In the genomic region with DNA sequence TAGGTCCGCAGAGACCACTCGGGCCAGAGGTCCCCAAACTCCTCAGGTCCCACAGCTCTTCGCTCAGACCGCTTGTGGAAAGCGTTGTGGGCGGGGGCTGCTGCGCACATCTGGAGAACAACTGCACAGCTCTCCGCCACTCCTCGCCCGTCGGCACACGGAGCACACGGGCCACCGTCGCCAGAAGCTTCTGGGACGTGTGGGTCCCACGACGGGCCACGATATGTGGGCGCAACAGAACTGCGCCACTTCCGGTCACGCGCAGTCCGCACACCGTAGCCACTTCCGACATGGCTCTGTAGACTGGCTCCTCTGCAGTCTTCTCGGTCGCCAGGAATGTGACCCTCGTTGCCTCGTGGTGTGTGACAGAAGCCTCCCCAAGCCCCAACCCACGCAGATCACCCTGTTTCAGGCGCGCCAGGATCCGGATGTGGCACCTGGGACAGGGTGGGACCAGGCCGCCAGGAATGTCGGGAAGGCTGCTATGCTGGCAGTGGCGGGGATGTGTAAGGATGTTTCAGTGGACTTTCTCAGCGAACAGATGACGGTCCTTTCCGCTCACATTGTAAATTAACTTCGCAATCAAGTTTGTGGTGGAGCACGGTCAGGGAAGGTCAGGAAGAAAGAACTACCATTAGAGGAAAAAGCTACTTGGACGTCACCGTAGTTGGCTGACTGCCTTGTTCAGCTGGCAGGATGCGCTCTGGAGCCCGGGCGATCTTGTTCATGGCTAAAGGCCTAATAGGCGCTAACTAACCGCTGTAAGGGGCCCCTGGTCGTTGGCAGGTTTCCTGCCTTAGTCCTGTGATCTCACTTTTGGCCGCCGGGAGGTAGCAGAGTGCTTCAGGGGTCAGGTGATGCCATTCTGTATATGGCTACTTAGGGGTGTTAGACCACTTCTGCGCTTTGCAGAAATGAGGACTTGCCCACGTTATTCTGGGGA, we compare ENCODE assay signal across 8 mouse cellular contexts. TPM values are rescaled to one million over a fixed set of nuclear protein-coding genes. Genes with fewer than 3 reads are reported as not detected.
DNase-seq lines count a peak whose midpoint lies in the region; ATAC-seq and TF ChIP-seq lines count a peak whose summit lies in the region.

No protein-coding gene starts in this region.

- 1% methylated on average over 55 of the region's 55 CpGs for WGBS in embryonic facial prominence, embryonic 10.5 days
- under 1% methylated on average over 55 of the region's 55 CpGs for WGBS in intestine, postnatal 0 days
- under 1% methylated on average over 54 of the region's 55 CpGs for WGBS in limb, embryonic 11.5 days
- under 1% methylated on average over 55 of the region's 55 CpGs for WGBS in midbrain, embryonic 13.5 days
- under 1% methylated on average over 55 of the region's 55 CpGs for WGBS in small intestine, adult 2 months

- H3K27me3 ChIP-seq in embryonic facial prominence, embryonic 10.5 days (replicated peaks; ENCODE audit: low read depth, poor library complexity, severe bottlenecking): no peaks in the 10 kb centered on the region
- H3K27me3 ChIP-seq in intestine, postnatal 0 days (replicated peaks; ENCODE audit: control insufficient read depth, insufficient read depth, low read length): no peaks in the 10 kb centered on the region
- no peaks in the 10 kb centered on the region for H3K27me3 ChIP-seq in limb, embryonic 11.5 days (ENCODE audit: control insufficient read depth, insufficient read depth, low read length)
- H3K27me3 ChIP-seq in midbrain, embryonic 13.5 days: no peaks in the 10 kb centered on the region
- H3K27me3 ChIP-seq in small intestine, adult 2 months (ENCODE audit: control insufficient read depth, insufficient read depth, low read length): no peaks in the 10 kb centered on the region

- peak; percentile 53; the same call in 1 of the 2 replicates for TF ChIP-seq POLR2A in small intestine, adult 2 months (IDR thresholded peaks at IDR 0.05; ENCODE audit: low read depth, low read length)

- peak; percentile 87 for DNase-seq in layer of hippocampus, adult 11-12 months (ENCODE audit: low spot score)
- DNase-seq in layer of hippocampus, adult 9-10 months (ENCODE audit: low spot score): no peak
- DNase-seq in embryonic facial prominence, embryonic 10.5 days (ENCODE audit: low spot score): peak; percentile 85
- DNase-seq in gastrocnemius, postnatal 4 days (ENCODE audit: low spot score in 2 of 2): peak; percentile 61 to 88
- peak; percentile 84 for DNase-seq in limb, embryonic 11.5 days (ENCODE audit: low spot score)

- ATAC-seq in intestine, postnatal 0 days: peak; percentile 85
- peak; percentile 79 for ATAC-seq in limb, embryonic 11.5 days (ENCODE audit: insufficient number of reproducible peaks, low FRiP score, low TSS enrichment, low read depth)
- peak; percentile 92 for ATAC-seq in midbrain, embryonic 13.5 days

- peak overlapping the region; percentile 94 for H3K4me2 ChIP-seq in intestine, postnatal 0 days (replicated peaks; ENCODE audit: low read depth)
- H3K4me2 ChIP-seq in limb, embryonic 11.5 days (ENCODE audit: low read depth, severe bottlenecking): peak overlapping the region; percentile 90
- H3K4me2 ChIP-seq in midbrain, embryonic 13.5 days (replicated peaks): peak overlapping the region; percentile 80

- TF ChIP-seq CTCF in intestine, postnatal 0 days (IDR thresholded peaks at IDR 0.05; ENCODE audit: low read depth): peak; percentile 85
- peak; percentile 65; the same call in 1 of the 2 replicates for TF ChIP-seq CTCF in small intestine, adult 2 months (IDR thresholded peaks at IDR 0.05; ENCODE audit: extremely low read depth, insufficient read length, insufficient replicate concordance, low read depth, low read length)

- H3K9me3 ChIP-seq in embryonic facial prominence, embryonic 10.5 days: no peaks in the 10 kb centered on the region
- H3K9me3 ChIP-seq in intestine, postnatal 0 days (ENCODE audit: control insufficient read depth): no peaks in the 10 kb centered on the region
- no peaks in the 10 kb centered on the region for H3K9me3 ChIP-seq in limb, embryonic 11.5 days (ENCODE audit: control insufficient read depth, low read length)
- no peaks in the 10 kb centered on the region for H3K9me3 ChIP-seq in midbrain, embryonic 13.5 days

- peaks cover 31% of the 10 kb centered on the region for H3K36me3 ChIP-seq in embryonic facial prominence, embryonic 10.5 days (replicated peaks)
- peaks cover 20% of the 10 kb centered on the region for H3K36me3 ChIP-seq in intestine, postnatal 0 days (ENCODE audit: control insufficient read depth, insufficient read depth)
- H3K36me3 ChIP-seq in limb, embryonic 11.5 days (ENCODE audit: control insufficient read depth, insufficient read depth, low read length): peaks cover 13% of the 10 kb centered on the region; the same call in 1 of the 2 replicates
- H3K36me3 ChIP-seq in midbrain, embryonic 13.5 days: peaks cover 24% of the 10 kb centered on the region
- peaks cover 26% of the 10 kb centered on the region for H3K36me3 ChIP-seq in small intestine, adult 2 months (ENCODE audit: control insufficient read depth, insufficient read depth, low read length)

- H3K4me1 ChIP-seq in embryonic facial prominence, embryonic 10.5 days: peaks cover 49% of the 10 kb centered on the region
- H3K4me1 ChIP-seq in intestine, postnatal 0 days (replicated peaks; ENCODE audit: control insufficient read depth, insufficient read depth, low read length): peaks cover 8% of the 10 kb centered on the region; the same call in 1 of the 2 replicates
- H3K4me1 ChIP-seq in limb, embryonic 11.5 days (ENCODE audit: control insufficient read depth, insufficient read depth, low read length): peaks cover 13% of the 10 kb centered on the region
- H3K4me1 ChIP-seq in midbrain, embryonic 13.5 days (replicated peaks): peaks cover 52% of the 10 kb centered on the region
- H3K4me1 ChIP-seq in small intestine, adult 2 months (ENCODE audit: control insufficient read depth, insufficient read depth, insufficient read length, low read length): no peaks in the 10 kb centered on the region; the same call in 1 of the 2 replicates

- peak overlapping the region; percentile 78 for H3K4me3 ChIP-seq in embryonic facial prominence, embryonic 10.5 days
- peak overlapping the region; percentile 51 for H3K4me3 ChIP-seq in intestine, postnatal 0 days (ENCODE audit: low read depth, low read length)
- H3K4me3 ChIP-seq in limb, embryonic 11.5 days (ENCODE audit: low read depth, low read length): peak overlapping the region; percentile 57
- peak overlapping the region; percentile 72 for H3K4me3 ChIP-seq in midbrain, embryonic 13.5 days (replicated peaks)
- peak overlapping the region; percentile 80 for H3K4me3 ChIP-seq in small intestine, adult 2 months (ENCODE audit: low read depth, low read length)

- peak overlapping the region; percentile 78 for H3K9ac ChIP-seq in intestine, postnatal 0 days (ENCODE audit: low read depth, low read length)
- peak overlapping the region; percentile 82 for H3K9ac ChIP-seq in limb, embryonic 11.5 days (ENCODE audit: low read length)
- H3K9ac ChIP-seq in midbrain, embryonic 13.5 days (replicated peaks): peak overlapping the region; percentile 82

- peak overlapping the region; percentile 93 for H3K27ac ChIP-seq in embryonic facial prominence, embryonic 10.5 days (replicated peaks)
- peak overlapping the region; percentile 97 for H3K27ac ChIP-seq in intestine, postnatal 0 days (ENCODE audit: low read depth, low read length)
- H3K27ac ChIP-seq in limb, embryonic 11.5 days (replicated peaks; ENCODE audit: low read depth, low read length): peak overlapping the region; percentile 87
- peak overlapping the region; percentile 94 for H3K27ac ChIP-seq in midbrain, embryonic 13.5 days
- peak overlapping the region; percentile 95 for H3K27ac ChIP-seq in small intestine, adult 2 months (ENCODE audit: insufficient read depth, low read depth, low read length)

RNA-seq across cellular contexts. Expression of a gene that starts 5.5 kb away (rescaled TPM):
- polyA plus RNA-seq in embryonic facial prominence, embryonic 10.5 days (2016; fragmentation: Nextera tagmentation; extraction: Ambion mirVana): 7.8 and 8.9 TPM in 2 replicates
- total RNA-seq in gastrocnemius, postnatal 4 days (2021): 10 to 100 TPM; 20.0 to 22.0 TPM
- 4.3 and 4.4 TPM in 2 replicates for polyA plus RNA-seq in intestine, postnatal 0 days (2015; fragmentation: Nextera tagmentation; extraction: Ambion mirVana)
- 6.0 and 7.0 TPM in 2 replicates for polyA plus RNA-seq in limb, embryonic 11.5 days (2014; fragmentation: Nextera tagmentation; extraction: Ambion mirVana)
- polyA plus RNA-seq in midbrain, embryonic 13.5 days (2015; fragmentation: Nextera tagmentation; extraction: Ambion mirVana): 18.1 and 21.1 TPM in 2 replicates
- 6.4 and 12.0 TPM in 2 replicates for polyA plus RNA-seq in small intestine, adult 2 months (2012; rRNA removed)

RNA-seq across cellular contexts. Expression of a gene that starts 5.6 kb away (rescaled TPM):
- polyA plus RNA-seq in embryonic facial prominence, embryonic 10.5 days (2016; fragmentation: Nextera tagmentation; extraction: Ambion mirVana): 196 and 200 TPM in 2 replicates
- 100 to 1,000 TPM; 212 to 221 TPM for total RNA-seq in gastrocnemius, postnatal 4 days (2021)
- 90.6 and 103 TPM in 2 replicates for polyA plus RNA-seq in intestine, postnatal 0 days (2015; fragmentation: Nextera tagmentation; extraction: Ambion mirVana)
- 191 and 198 TPM in 2 replicates for polyA plus RNA-seq in limb, embryonic 11.5 days (2014; fragmentation: Nextera tagmentation; extraction: Ambion mirVana)
- 88.9 and 96.0 TPM in 2 replicates for polyA plus RNA-seq in midbrain, embryonic 13.5 days (2015; fragmentation: Nextera tagmentation; extraction: Ambion mirVana)
- polyA plus RNA-seq in small intestine, adult 2 months (2012; rRNA removed): 80.3 and 161 TPM in 2 replicates

RNA-seq across cellular contexts. Expression of a gene that starts 14.9 kb away (rescaled TPM):
- polyA plus RNA-seq in embryonic facial prominence, embryonic 10.5 days (2016; fragmentation: Nextera tagmentation; extraction: Ambion mirVana): 19.7 and 21.5 TPM in 2 replicates
- total RNA-seq in gastrocnemius, postnatal 4 days (2021): 1 to 10 TPM; 8.8 to 9.7 TPM
- polyA plus RNA-seq in intestine, postnatal 0 days (2015; fragmentation: Nextera tagmentation; extraction: Ambion mirVana): 48.7 and 50.2 TPM in 2 replicates
- 10.9 and 14.2 TPM in 2 replicates for polyA plus RNA-seq in limb, embryonic 11.5 days (2014; fragmentation: Nextera tagmentation; extraction: Ambion mirVana)
- polyA plus RNA-seq in midbrain, embryonic 13.5 days (2015; fragmentation: Nextera tagmentation; extraction: Ambion mirVana): 19.2 and 20.6 TPM in 2 replicates
- polyA plus RNA-seq in small intestine, adult 2 months (2012; rRNA removed): 16.6 and 46.7 TPM in 2 replicates
